Comparison of ENCODE assay signal across 18 mouse cellular contexts in genomic region chr1:133103315-133103714, GRCm38 (mm10).
"Had no signal": no experiment of that assay in that cellular context is flagged by ENCODE, and none has a peak within 500 bp of the region (broad histone marks: within the 10 kb centered on the region; RNA-seq: fewer than 3 reads in every experiment).

No protein-coding gene starts in this region.

- H3K4me3 ChIP-seq: limb, embryonic 12.5 days; limb, embryonic 15.5 days; liver, embryonic 13.5 days; midbrain, embryonic 12.5 days; midbrain, embryonic 15.5 days; neural tube, embryonic 13.5 days had no signal

- DNase-seq: kidney, adult 11 months; kidney, adult 9 months; kidney, postnatal 14 days; kidney, postnatal 4 days; left cerebral cortex, postnatal 4 days; liver, embryonic 13.5 days; lung, embryonic 14.5 days; lung, postnatal 14 days; retina, postnatal 1 day; right cerebral cortex, postnatal 25 days; thymus, adult 18-20 months; thymus, postnatal 36 days had no signal

- H3K27me3 ChIP-seq: limb, embryonic 12.5 days; limb, embryonic 15.5 days; liver, embryonic 13.5 days; midbrain, embryonic 12.5 days; midbrain, embryonic 15.5 days; neural tube, embryonic 13.5 days had no signal

- H3K27ac ChIP-seq: limb, embryonic 12.5 days; limb, embryonic 15.5 days; liver, embryonic 13.5 days; midbrain, embryonic 12.5 days; midbrain, embryonic 15.5 days; neural tube, embryonic 13.5 days had no signal

- H3K4me1 ChIP-seq: midbrain, embryonic 15.5 days had no signal

- H3K9me3 ChIP-seq: limb, embryonic 12.5 days; limb, embryonic 15.5 days; liver, embryonic 13.5 days; midbrain, embryonic 12.5 days; midbrain, embryonic 15.5 days; neural tube, embryonic 13.5 days had no signal

- ATAC-seq: inflammation-experienced regulatory T-cells, adult 6 months; midbrain, embryonic 15.5 days had no signal

- H3K9ac ChIP-seq: limb, embryonic 12.5 days; limb, embryonic 15.5 days; liver, embryonic 13.5 days; lung, embryonic 14.5 days; midbrain, embryonic 12.5 days; midbrain, embryonic 15.5 days; neural tube, embryonic 13.5 days had no signal

- H3K4me2 ChIP-seq: limb, embryonic 12.5 days; limb, embryonic 15.5 days; liver, embryonic 13.5 days; lung, embryonic 14.5 days; midbrain, embryonic 12.5 days; midbrain, embryonic 15.5 days; neural tube, embryonic 13.5 days had no signal
